Mouse (Mus musculus): ENCODE results near the gene Fzr1.

DNA sequence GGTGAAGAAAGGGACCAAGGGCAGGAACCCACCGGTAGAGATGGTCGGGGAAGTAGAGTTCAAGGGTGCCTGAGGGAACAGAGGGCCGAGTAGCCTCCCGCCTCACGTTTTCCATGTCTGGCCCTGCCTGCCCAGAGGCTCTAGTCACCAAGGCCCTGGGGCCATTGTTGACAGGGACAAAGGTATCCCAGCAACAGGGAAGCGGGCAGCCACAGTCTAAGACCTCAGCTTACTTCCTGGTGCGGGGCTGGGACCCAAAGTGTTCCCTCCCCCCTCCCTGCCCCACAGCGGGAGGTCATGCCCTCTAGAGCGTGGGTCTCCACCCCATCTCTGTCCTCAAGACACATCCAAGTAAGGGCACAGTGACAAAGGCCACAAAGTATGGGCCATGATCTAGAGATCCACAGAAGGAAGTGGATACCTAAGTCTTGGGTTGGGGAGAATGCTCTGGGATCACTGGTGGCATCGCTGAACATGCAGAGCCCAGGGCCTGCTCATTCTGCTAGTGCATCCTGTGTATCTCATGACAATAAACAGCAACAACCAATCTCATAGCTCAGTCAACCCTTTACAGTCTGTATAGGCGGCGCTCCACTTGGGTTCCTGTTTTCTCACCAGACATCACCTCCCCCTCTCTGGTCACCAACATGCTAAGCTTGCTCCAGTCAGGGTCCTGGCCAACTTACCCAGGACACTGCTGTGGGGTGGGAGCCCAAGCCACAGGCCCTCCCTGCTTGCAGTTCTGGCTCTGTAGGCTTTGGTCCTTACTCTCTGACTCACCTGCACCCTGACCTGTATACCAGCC, 12.4 kb downstream of the Fzr1 start, which contains the start of gene 4930404N11Rik:
- TF ChIP-seq CTCF (IDR thresholded peaks at IDR 0.05; ENCODE audit: borderline replicate concordance, insufficient read depth, low read depth, low read length), result no peak
- no peak for TF ChIP-seq POLR2A (IDR thresholded peaks at IDR 0.05; ENCODE audit: borderline replicate concordance, insufficient read depth, low read length)

All from cerebellum, adult 2 months (tissue).